Mouse (Mus musculus) lung, embryonic 14.5 days (tissue): ENCODE data around the gene Eed. TPM values are rescaled to one million over a fixed set of nuclear protein-coding genes. Genes with fewer than 3 reads are reported as not detected.

Source experiments
- ATAC-seq: fragments of 200-750 bp; cut with Nextera tagmentation; 2 replicates; pipeline ENCODE4 v1.8.0; 2017; ENCODE audit warnings: mild to moderate bottlenecking, moderate TSS enrichment, moderate library complexity; ENCODE audit not compliant: insufficient read depth
- DNase-seq: peaks from one replicate; pipeline ENCODE4 v3.0.0-alpha.2; 2015
- H3K27ac ChIP-seq: fragments of 300-500 bp; sonication (generic); 2 replicates; pipeline ENCODE4 v1.5.1; 2014; ENCODE audit warnings: low read depth, mild to moderate bottlenecking, moderate library complexity
- H3K27me3 ChIP-seq: fragments of 300-500 bp; sonication (generic); 2 replicates; pipeline ENCODE4 v1.6.1; 2014; ENCODE audit warnings: low read length, control low read depth; ENCODE audit not compliant: insufficient read depth
- H3K36me3 ChIP-seq: fragments of 300-500 bp; sonication (generic); 2 replicates; pipeline ENCODE4 v1.6.1; 2014; ENCODE audit warnings: control low read depth; ENCODE audit not compliant: insufficient read depth
- H3K4me1 ChIP-seq: fragments of 300-500 bp; sonication (generic); 2 replicates; pipeline ENCODE4 v1.6.1; 2014; ENCODE audit warnings: antibody characterized with exemption, control low read depth; ENCODE audit not compliant: insufficient read depth
- H3K4me2 ChIP-seq: fragments of 300-500 bp; sonication (generic); 2 replicates; pipeline ENCODE4 v1.6.1; 2014; ENCODE audit warnings: mild to moderate bottlenecking
- H3K4me3 ChIP-seq: fragments of 300-500 bp; sonication (generic); 2 replicates; pipeline ENCODE4 v1.5.1; 2014; ENCODE audit warnings: low read depth, low read length
- H3K9ac ChIP-seq: fragments of 300-500 bp; sonication (generic); 2 replicates; pipeline ENCODE4 v1.6.1; 2014
- H3K9me3 ChIP-seq: fragments of 300-500 bp; sonication (generic); 2 replicates; pipeline ENCODE4 v1.6.1; 2016; ENCODE audit warnings: low read depth, low read length, control low read depth
- CTCF ChIP-seq: IDR thresholded peaks from 2 replicates; pipeline ENCODE4 v1.5.1; 2016; ENCODE audit warnings: antibody characterized with exemption, low read depth
- WGBS: fragments of 180-500 bp; shearing (Covaris S2); extraction: QIAGEN DNeasy Blood & Tissue Kit; methylation state at CpG from one replicate; pipeline ENCODE4 v1.1.7; 2014; 5-methylcytosine and 5-hydroxymethylcytosine counted together
- polyA plus RNA-seq: library from polyadenylated mRNA; unstranded; fragments of >200 nt; fragmentation: Nextera tagmentation; extraction: Ambion mirVana; gene quantifications from 2 replicates; pipeline ENCODE4 v1.2.1, GENCODE M21; 2014

The Eed gene
- polyA plus RNA-seq = 75.5 and 78.1 TPM in 2 replicates

- Histone ChIP-seq H3K4me2 (peak within 1 kb of the TSS; percentile 84), H3K9me3 (no peaks in the 10 kb centered on the region), H3K36me3 (peaks cover 13% of the 10 kb centered on the region), H3K9ac (peak within 1 kb of the TSS; percentile 92), H3K4me1 (peaks cover 8% of the 10 kb centered on the region; the same call in 1 of the 2 replicates), H3K4me3 (peak within 1 kb of the TSS; percentile 74), H3K27me3 (no peaks in the 10 kb centered on the region), H3K27ac (peak within 1 kb of the TSS; percentile 100)
- WGBS = under 1% methylated on average over 86 of the region's 87 CpGs
- DNase-seq (peak; percentile 98), ATAC-seq (peak; percentile 88)
- no peak for TF ChIP-seq CTCF
These were observed at the start of gene Eed for GRCm38 (mm10) chr7:89980485-89981422. Gene Eed, minus strand, starts transcription at chr7:89980983.

- Histone ChIP-seq H3K36me3 (no peaks in the 10 kb centered on the region), H3K27me3 (no peaks in the 10 kb centered on the region), H3K4me1 (peaks cover 17% of the 10 kb centered on the region), H3K27ac (peak overlapping the region; percentile 58), H3K4me3 (no peak overlapping the region), H3K9me3 (no peaks in the 10 kb centered on the region), H3K4me2 (peak overlapping the region; percentile 13), H3K9ac (no peak overlapping the region)
- TF ChIP-seq CTCF = no peak
- ATAC-seq = peak; percentile 66
- peak; percentile 64 for DNase-seq
- 22% methylated on average over 20 of the region's 20 CpGs for WGBS
These were observed 49.0 kb upstream of the Eed start for GRCm38 (mm10) chr7:90029548-90030485.

- DNase-seq (peak; percentile 72), ATAC-seq (peak; percentile 53)
- H3K27ac ChIP-seq = peak overlapping the region; percentile 58
- no peak overlapping the region for H3K9ac ChIP-seq
- peak overlapping the region; percentile 13 for H3K4me2 ChIP-seq
- no peaks in the 10 kb centered on the region for H3K27me3 ChIP-seq
- H3K9me3 ChIP-seq = no peaks in the 10 kb centered on the region
- TF ChIP-seq CTCF = no peak
- no peaks in the 10 kb centered on the region for H3K36me3 ChIP-seq
- H3K4me1 ChIP-seq = peaks cover 17% of the 10 kb centered on the region
- H3K4me3 ChIP-seq = no peak overlapping the region
- WGBS = 7% methylated on average over 8 of the region's 8 CpGs
These were observed 48.2 kb upstream of the Eed start for GRCm38 (mm10) chr7:90028888-90029547.

- H3K9ac ChIP-seq = no peak overlapping the region
- no peak overlapping the region for H3K27ac ChIP-seq
- H3K9me3 ChIP-seq = no peaks in the 10 kb centered on the region
- no peaks in the 10 kb centered on the region for H3K36me3 ChIP-seq
- no peaks in the 10 kb centered on the region for H3K27me3 ChIP-seq
- DNase-seq (no peak), ATAC-seq (no peak)
- no peak for TF ChIP-seq CTCF
- 0 out of 2 replicates have a peak, but pooled peaks cover 11% of the 10 kb centered on the region for H3K4me1 ChIP-seq
- 50% methylated on average over 6 of the region's 6 CpGs for WGBS
- no peak overlapping the region for H3K4me3 ChIP-seq
- H3K4me2 ChIP-seq = no peak overlapping the region
These were observed 44.2 kb upstream of the Eed start for GRCm38 (mm10) chr7:90024975-90025374.

- Histone ChIP-seq H3K27me3 (no peaks in the 10 kb centered on the region), H3K9ac (no peak overlapping the region), H3K4me3 (no peak overlapping the region), H3K36me3 (no peaks in the 10 kb centered on the region), H3K27ac (peak overlapping the region; percentile 42), H3K9me3 (no peaks in the 10 kb centered on the region), H3K4me1 (0 out of 2 replicates have a peak, but pooled peaks cover 5% of the 10 kb centered on the region), H3K4me2 (no peak overlapping the region)
- 25% methylated on average over 8 of the region's 9 CpGs for WGBS
- no peak for TF ChIP-seq CTCF
- DNase-seq = peak; percentile 56
- ATAC-seq = peak; percentile 68
These were observed 42.4 kb upstream of the Eed start for GRCm38 (mm10) chr7:90022974-90023707.

GRCm38 (mm10) chr7:90020331-90020730 is 39.5 kb upstream of the Eed start:
- H3K4me2 ChIP-seq = no peak overlapping the region
- no peaks in the 10 kb centered on the region for H3K27me3 ChIP-seq
- no peak for DNase-seq
- H3K36me3 ChIP-seq = no peaks in the 10 kb centered on the region
- no peaks in the 10 kb centered on the region for H3K9me3 ChIP-seq
- no peak overlapping the region for H3K27ac ChIP-seq
- ATAC-seq = no peak
- no peak overlapping the region for H3K4me3 ChIP-seq
- 91% methylated on average over 6 of the region's 6 CpGs for WGBS
- no peak overlapping the region for H3K9ac ChIP-seq
- H3K4me1 ChIP-seq = 0 out of 2 replicates have a peak, but pooled peaks cover 5% of the 10 kb centered on the region
- TF ChIP-seq CTCF = no peak
